Mouse (Mus musculus): ENCODE results near the gene Tctex1d1. TPM values are rescaled to one million over a fixed set of nuclear protein-coding genes. Genes with fewer than 3 reads are reported as not detected.
A peak's percentile ranks its signal among the peaks of the same experiment; 100 is the strongest.

The Tctex1d1 gene
- polyA plus RNA-seq, 1 experiment from 2014 or later, result 0.80 TPM

GRCm38 (mm10) chr4:102964174-102964573 is 14.2 kb upstream of the Tctex1d1 start:
- no peak overlapping the region for H3K27ac ChIP-seq (ENCODE audit: low read length)
- H3K9ac ChIP-seq (ENCODE audit: low read length), result no peak overlapping the region
- no peaks in the 10 kb centered on the region for H3K36me3 ChIP-seq (ENCODE audit: control insufficient read depth, insufficient read depth, low read length)
- H3K27me3 ChIP-seq (ENCODE audit: control insufficient read depth, insufficient read depth, low read depth, low read length), result no peaks in the 10 kb centered on the region
- no peak overlapping the region for H3K4me2 ChIP-seq (ENCODE audit: low read depth, low read length)
- no peaks in the 10 kb centered on the region for H3K9me3 ChIP-seq (ENCODE audit: control insufficient read depth, low read length)
- 44% methylated on average over 3 of the region's 3 CpGs for WGBS
- H3K4me3 ChIP-seq (ENCODE audit: low read length), result no peak overlapping the region
- no peak for ATAC-seq (ENCODE audit: low read depth)
- H3K4me1 ChIP-seq (replicated peaks; ENCODE audit: control insufficient read depth, insufficient read depth, low read length), result no peaks in the 10 kb centered on the region

DNA sequence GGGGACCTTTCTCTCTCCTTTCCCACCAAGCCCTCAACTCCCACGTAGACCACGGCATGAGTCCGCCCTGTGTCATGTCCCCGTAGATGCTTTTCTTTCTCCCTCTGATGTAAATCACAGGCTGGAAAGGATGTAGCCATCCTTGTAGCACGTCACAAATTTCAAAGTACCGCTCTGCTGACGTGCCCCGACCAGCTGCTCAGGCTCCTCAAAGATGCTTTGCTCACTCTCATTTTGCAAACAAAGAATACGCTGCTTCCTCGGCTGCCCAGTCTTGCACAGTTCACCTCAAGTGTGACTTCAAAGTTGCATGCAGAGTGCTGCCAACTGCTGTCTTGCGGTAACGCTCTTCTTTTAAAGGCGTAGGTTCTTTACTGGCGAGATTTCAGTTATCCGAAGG is 10.6 kb upstream of the Tctex1d1 start:
- no peak for ATAC-seq (ENCODE audit: low read depth)
- Histone ChIP-seq H3K4me3 (ENCODE audit: low read length) (no peak overlapping the region), H3K27ac (ENCODE audit: low read length) (no peak overlapping the region), H3K4me2 (ENCODE audit: low read depth, low read length) (no peak overlapping the region), H3K36me3 (ENCODE audit: control insufficient read depth, insufficient read depth, low read length) (no peaks in the 10 kb centered on the region), H3K9ac (ENCODE audit: low read length) (no peak overlapping the region), H3K9me3 (ENCODE audit: control insufficient read depth, low read length) (no peaks in the 10 kb centered on the region), H3K4me1 (replicated peaks; ENCODE audit: control insufficient read depth, insufficient read depth, low read length) (no peaks in the 10 kb centered on the region), H3K27me3 (ENCODE audit: control insufficient read depth, insufficient read depth, low read depth, low read length) (no peaks in the 10 kb centered on the region)
- WGBS, result 62% methylated on average over 15 of the region's 15 CpGs

- H3K9me3 ChIP-seq (ENCODE audit: control insufficient read depth, low read length), result no peaks in the 10 kb centered on the region
- no peak for ATAC-seq (ENCODE audit: low read depth)
- H3K27ac ChIP-seq (ENCODE audit: low read length), result no peak overlapping the region
- H3K9ac ChIP-seq (ENCODE audit: low read length), result no peak overlapping the region
- no peaks in the 10 kb centered on the region for H3K4me1 ChIP-seq (replicated peaks; ENCODE audit: control insufficient read depth, insufficient read depth, low read length)
- 93% methylated on average over 5 of the region's 5 CpGs for WGBS
- H3K36me3 ChIP-seq (ENCODE audit: control insufficient read depth, insufficient read depth, low read length), result no peaks in the 10 kb centered on the region
- no peaks in the 10 kb centered on the region for H3K27me3 ChIP-seq (ENCODE audit: control insufficient read depth, insufficient read depth, low read depth, low read length)
- no peak overlapping the region for H3K4me3 ChIP-seq (ENCODE audit: low read length)
- H3K4me2 ChIP-seq (ENCODE audit: low read depth, low read length), result no peak overlapping the region
Measured at GRCm38 (mm10) chr4:102969599-102969998, 8.8 kb upstream of the Tctex1d1 start.

DNA sequence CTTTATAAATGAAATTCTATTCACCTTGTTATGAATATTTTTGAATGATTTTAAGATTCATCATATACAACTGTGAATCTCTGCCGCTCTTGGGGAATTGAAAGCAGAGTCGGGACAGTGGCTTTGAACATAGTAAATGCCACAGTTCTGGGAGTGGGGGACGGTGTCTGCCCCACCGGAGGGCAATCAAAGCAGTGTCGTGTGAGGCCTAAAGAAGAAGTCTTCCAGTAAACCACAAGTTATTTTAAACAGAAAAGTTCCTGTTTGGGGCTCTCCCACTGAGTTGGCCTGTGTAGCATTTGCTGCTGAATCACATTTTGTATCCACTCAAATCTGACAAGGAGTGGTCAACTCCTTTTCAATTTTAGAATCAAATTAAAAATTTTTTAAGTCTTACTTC is 7.2 kb upstream of the Tctex1d1 start:
- Histone ChIP-seq H3K4me1 (replicated peaks; ENCODE audit: control insufficient read depth, insufficient read depth, low read length) (no peaks in the 10 kb centered on the region), H3K27ac (ENCODE audit: low read length) (no peak overlapping the region), H3K9me3 (ENCODE audit: control insufficient read depth, low read length) (no peaks in the 10 kb centered on the region), H3K4me2 (ENCODE audit: low read depth, low read length) (no peak overlapping the region), H3K9ac (ENCODE audit: low read length) (no peak overlapping the region), H3K4me3 (ENCODE audit: low read length) (no peak overlapping the region), H3K27me3 (ENCODE audit: control insufficient read depth, insufficient read depth, low read depth, low read length) (no peaks in the 10 kb centered on the region; the same call in 1 of the 2 replicates), H3K36me3 (ENCODE audit: control insufficient read depth, insufficient read depth, low read length) (no peaks in the 10 kb centered on the region)
- no peak for ATAC-seq (ENCODE audit: low read depth)
- 67% methylated on average over 5 of the region's 5 CpGs for WGBS

DNA sequence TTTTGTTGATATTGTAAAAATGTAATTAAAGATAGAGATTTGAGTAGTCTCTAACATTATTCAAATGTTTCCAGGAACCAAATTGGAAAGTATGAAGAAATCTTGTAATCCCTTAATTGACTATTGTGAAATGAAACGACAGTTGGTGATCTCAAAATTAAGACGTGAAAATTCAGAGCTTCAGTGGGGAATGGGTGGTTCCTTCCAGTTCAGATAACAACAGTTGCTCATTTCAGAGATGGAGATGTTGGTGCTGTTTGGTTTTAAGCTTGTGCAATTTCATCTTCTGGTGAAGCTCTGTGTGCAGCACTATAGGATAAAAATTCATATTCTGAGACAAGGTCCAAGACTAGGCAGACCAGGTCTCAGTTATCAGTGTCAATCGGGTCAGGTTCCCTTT is 6.3 kb upstream of the Tctex1d1 start:
- Histone ChIP-seq H3K4me3 (ENCODE audit: low read length) (no peak overlapping the region), H3K9me3 (ENCODE audit: control insufficient read depth, low read length) (no peaks in the 10 kb centered on the region), H3K4me2 (ENCODE audit: low read depth, low read length) (no peak overlapping the region), H3K27ac (ENCODE audit: low read length) (no peak overlapping the region), H3K36me3 (ENCODE audit: control insufficient read depth, insufficient read depth, low read length) (no peaks in the 10 kb centered on the region), H3K27me3 (ENCODE audit: control insufficient read depth, insufficient read depth, low read depth, low read length) (no peaks in the 10 kb centered on the region; the same call in none of the 2 replicates), H3K9ac (ENCODE audit: low read length) (no peak overlapping the region), H3K4me1 (replicated peaks; ENCODE audit: control insufficient read depth, insufficient read depth, low read length) (no peaks in the 10 kb centered on the region)
- 77% methylated on average over 3 of the region's 3 CpGs for WGBS
- ATAC-seq (ENCODE audit: low read depth), result no peak

GRCm38 (mm10) chr4:102974172-102974571 is 4.2 kb upstream of the Tctex1d1 start:
- no peak overlapping the region for H3K4me3 ChIP-seq (ENCODE audit: low read length)
- H3K9me3 ChIP-seq (ENCODE audit: control insufficient read depth, low read length), result no peaks in the 10 kb centered on the region
- no peak overlapping the region for H3K4me2 ChIP-seq (ENCODE audit: low read depth, low read length)
- H3K36me3 ChIP-seq (ENCODE audit: control insufficient read depth, insufficient read depth, low read length), result no peaks in the 10 kb centered on the region
- H3K27me3 ChIP-seq (ENCODE audit: control insufficient read depth, insufficient read depth, low read depth, low read length), result peaks cover 8% of the 10 kb centered on the region
- peaks cover 9% of the 10 kb centered on the region for H3K4me1 ChIP-seq (replicated peaks; ENCODE audit: control insufficient read depth, insufficient read depth, low read length)
- ATAC-seq (ENCODE audit: low read depth), result no peak
- 50% methylated on average over 5 of the region's 5 CpGs for WGBS
- no peak overlapping the region for H3K27ac ChIP-seq (ENCODE audit: low read length)
- no peak overlapping the region for H3K9ac ChIP-seq (ENCODE audit: low read length)

DNA sequence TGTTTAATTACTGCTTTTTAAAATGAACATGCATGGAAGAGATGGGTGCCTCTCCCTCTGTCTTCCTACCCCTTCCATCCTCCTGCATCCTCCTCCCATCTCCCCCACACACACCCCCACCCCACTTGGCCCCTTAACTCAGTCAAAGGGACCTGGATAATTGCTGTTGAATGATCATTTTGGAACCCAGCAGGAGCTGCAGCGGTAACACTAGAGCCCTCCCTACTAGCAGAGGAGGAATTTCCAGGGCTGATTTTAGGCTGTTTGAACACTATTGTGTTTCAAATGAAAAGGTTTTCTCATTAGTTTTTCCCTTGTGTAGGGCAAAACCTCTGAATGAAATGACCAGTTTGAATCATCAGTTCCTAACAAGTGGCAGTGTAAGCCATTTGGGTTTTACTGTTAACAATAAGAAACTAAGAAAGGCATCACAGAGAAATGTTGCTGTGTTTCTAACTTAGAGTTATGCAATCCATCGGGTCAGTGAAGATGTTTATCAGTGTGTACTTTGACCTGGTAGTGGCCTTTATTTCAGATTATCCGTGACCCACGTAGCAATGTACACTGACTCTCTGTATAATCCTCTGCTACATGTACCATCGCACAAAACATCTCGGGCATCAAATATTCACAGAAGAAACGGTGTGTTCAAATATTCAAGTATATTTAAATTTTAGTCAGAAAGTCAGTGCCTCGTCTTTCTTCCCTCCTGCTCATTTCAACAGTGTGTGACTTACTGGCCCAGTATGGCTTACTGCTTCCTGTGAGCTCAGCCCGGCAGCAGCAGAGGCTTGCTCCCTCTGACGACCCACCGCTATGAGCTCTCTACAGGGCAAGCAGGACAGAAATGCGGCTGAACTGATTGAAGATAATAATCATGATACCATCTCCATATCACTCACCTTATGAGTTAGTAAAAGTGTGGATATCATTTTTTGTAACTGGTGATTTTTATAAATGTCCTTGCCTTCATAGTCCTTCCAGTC is 1.8 kb upstream of the Tctex1d1 start:
- H3K4me1 ChIP-seq (replicated peaks; ENCODE audit: control insufficient read depth, insufficient read depth, low read length), result peaks cover 9% of the 10 kb centered on the region
- H3K4me3 ChIP-seq (ENCODE audit: low read length), result no peak overlapping the region
- H3K27ac ChIP-seq (ENCODE audit: low read length), result no peak overlapping the region
- H3K27me3 ChIP-seq (ENCODE audit: control insufficient read depth, insufficient read depth, low read depth, low read length), result peaks cover 8% of the 10 kb centered on the region
- peaks cover 3% of the 10 kb centered on the region; the same call in 1 of the 2 replicates for H3K9me3 ChIP-seq (ENCODE audit: control insufficient read depth, low read length)
- WGBS, result 51% methylated on average over 12 of the region's 12 CpGs
- no peak overlapping the region for H3K9ac ChIP-seq (ENCODE audit: low read length)
- ATAC-seq (ENCODE audit: low read depth), result no peak
- no peaks in the 10 kb centered on the region for H3K36me3 ChIP-seq (ENCODE audit: control insufficient read depth, insufficient read depth, low read length)
- H3K4me2 ChIP-seq (ENCODE audit: low read depth, low read length), result no peak overlapping the region

DNA sequence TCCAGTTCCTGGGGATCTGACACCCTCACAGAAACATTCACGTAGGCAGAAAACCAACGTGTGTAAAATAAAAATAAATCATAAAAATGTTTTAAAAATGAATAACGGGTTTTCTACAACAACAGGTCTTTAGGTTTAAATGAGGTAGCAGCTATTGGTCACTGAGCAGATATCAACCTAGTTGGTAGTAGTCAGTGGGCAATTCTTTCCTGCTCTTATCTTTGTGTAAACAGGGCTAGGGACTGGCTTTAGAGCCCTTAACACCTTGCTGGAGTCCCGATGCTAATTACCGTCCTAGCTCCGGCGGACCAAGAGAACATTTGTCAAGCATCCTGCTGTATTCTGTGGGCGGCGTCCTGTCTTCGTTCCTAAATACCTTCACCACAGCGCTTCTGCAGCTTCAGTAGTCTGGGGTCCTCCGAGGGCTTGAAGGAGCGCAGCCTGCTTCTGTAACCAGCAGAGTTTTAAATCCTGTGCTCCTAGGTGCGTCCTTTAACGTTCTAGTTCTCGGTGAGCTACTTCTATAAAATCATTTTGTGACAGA is 556 bp upstream of the Tctex1d1 start:
- H3K4me3 ChIP-seq (ENCODE audit: low read length), result no peak overlapping the region
- H3K9me3 ChIP-seq (ENCODE audit: control insufficient read depth, low read length), result peaks cover 3% of the 10 kb centered on the region; the same call in 1 of the 2 replicates
- no peaks in the 10 kb centered on the region for H3K36me3 ChIP-seq (ENCODE audit: control insufficient read depth, insufficient read depth, low read length)
- peaks cover 8% of the 10 kb centered on the region for H3K27me3 ChIP-seq (ENCODE audit: control insufficient read depth, insufficient read depth, low read depth, low read length)
- no peak overlapping the region for H3K9ac ChIP-seq (ENCODE audit: low read length)
- H3K27ac ChIP-seq (ENCODE audit: low read length), result no peak overlapping the region
- WGBS, result 9% methylated on average over 16 of the region's 16 CpGs
- peak overlapping the region; percentile 60 for H3K4me2 ChIP-seq (ENCODE audit: low read depth, low read length)
- H3K4me1 ChIP-seq (replicated peaks; ENCODE audit: control insufficient read depth, insufficient read depth, low read length), result peaks cover 9% of the 10 kb centered on the region
- ATAC-seq (ENCODE audit: low read depth), result no peak

GRCm38 (mm10) chr4:102979385-102979784 is 979 bp downstream of the Tctex1d1 start:
- no peak overlapping the region for H3K27ac ChIP-seq (ENCODE audit: low read length)

More at GRCm38 (mm10) chr4:102979385-102979784, 979 bp downstream of the Tctex1d1 start:
- peaks cover 8% of the 10 kb centered on the region for H3K27me3 ChIP-seq (ENCODE audit: control insufficient read depth, insufficient read depth, low read depth, low read length)
- H3K9ac ChIP-seq (ENCODE audit: low read length), result no peak overlapping the region
- 55% methylated on average over 5 of the region's 5 CpGs for whole genome bisulfite sequencing
- no peaks in the 10 kb centered on the region for H3K36me3 ChIP-seq (ENCODE audit: control insufficient read depth, insufficient read depth, low read length)
- H3K4me3 ChIP-seq (ENCODE audit: low read length), result no peak overlapping the region
- peaks cover 9% of the 10 kb centered on the region for H3K4me1 ChIP-seq (replicated peaks; ENCODE audit: control insufficient read depth, insufficient read depth, low read length)
- H3K4me2 ChIP-seq (ENCODE audit: low read depth, low read length), result peak overlapping the region; percentile 60; the same call in 1 of the 2 replicates
- no peak for ATAC-seq (ENCODE audit: low read depth)
- peaks cover 3% of the 10 kb centered on the region; the same call in 1 of the 2 replicates for H3K9me3 ChIP-seq (ENCODE audit: control insufficient read depth, low read length)
